Mouse (Mus musculus) midbrain, embryonic 11.5 days (tissue): Measurements from ENCODE around the gene Rdx. TPM values are rescaled to one million over a fixed set of nuclear protein-coding genes. Genes with fewer than 3 reads are reported as not detected.
"Not testable (repeated sequence)": the region's sequence is repeated elsewhere in the genome, so short reads cannot be mapped to it uniquely, and the experiment has no call there.

Source experiments
- ATAC-seq: fragments of 200-750 bp; cut with Nextera tagmentation; 2 replicates; pipeline ENCODE4 v1.8.0; 2017; ENCODE audit warnings: moderate TSS enrichment, moderate library complexity; ENCODE audit not compliant: low FRiP score
- DNase-seq: peaks from one replicate; pipeline ENCODE4 v3.0.0; 2015; ENCODE audit warnings: low spot score; ENCODE audit errors: missing footprints
- H3K27ac ChIP-seq: fragments of 300-500 bp; sonication (generic); 2 replicates; pipeline ENCODE4 v1.5.1; 2014; ENCODE audit warnings: low read depth, low read length
- H3K27me3 ChIP-seq: fragments of 300-500 bp; sonication (generic); 2 replicates; pipeline ENCODE4 v1.6.1; 2014; ENCODE audit warnings: mild to moderate bottlenecking, low read length, moderate library complexity, mixed read lengths; ENCODE audit not compliant: control insufficient read depth, insufficient read depth
- H3K36me3 ChIP-seq: fragments of 300-500 bp; sonication (generic); 2 replicates; pipeline ENCODE4 v1.6.1; 2014; ENCODE audit warnings: mild to moderate bottlenecking, low read length, moderate library complexity, mixed read lengths; ENCODE audit not compliant: control insufficient read depth, insufficient read depth
- H3K4me1 ChIP-seq: fragments of 300-500 bp; sonication (generic); 2 replicates; pipeline ENCODE4 v1.6.1; 2014; ENCODE audit warnings: low read length; ENCODE audit not compliant: control insufficient read depth, insufficient read depth
- H3K4me2 ChIP-seq: fragments of 300-500 bp; sonication (generic); 2 replicates; pipeline ENCODE4 v1.6.1; 2014; ENCODE audit warnings: mild to moderate bottlenecking, moderate library complexity
- H3K4me3 ChIP-seq: fragments of 300-500 bp; sonication (generic); 2 replicates; pipeline ENCODE4 v1.5.1; 2014; ENCODE audit warnings: low read depth, low read length
- H3K9ac ChIP-seq: fragments of 300-500 bp; sonication (generic); 2 replicates; pipeline ENCODE4 v1.6.1; 2014; ENCODE audit warnings: low read length
- H3K9me3 ChIP-seq: fragments of 300-500 bp; sonication (generic); 2 replicates; pipeline ENCODE4 v1.6.1; 2016; ENCODE audit warnings: low read length; ENCODE audit not compliant: control insufficient read depth
- WGBS: fragments of 180-500 bp; shearing (Covaris S2); extraction: QIAGEN DNeasy Blood & Tissue Kit; methylation state at CpG from one replicate; pipeline ENCODE4 v1.1.7; 2014; 5-methylcytosine and 5-hydroxymethylcytosine counted together
- polyA plus RNA-seq: library from polyadenylated mRNA; unstranded; fragments of >200 nt; fragmentation: Nextera tagmentation; extraction: Ambion mirVana; gene quantifications from 2 replicates; pipeline ENCODE4 v1.2.1, GENCODE M21; 2014

Gene Rdx
- polyA plus RNA-seq, 1 experiment from 2014 or later, result 218 TPM

DNA sequence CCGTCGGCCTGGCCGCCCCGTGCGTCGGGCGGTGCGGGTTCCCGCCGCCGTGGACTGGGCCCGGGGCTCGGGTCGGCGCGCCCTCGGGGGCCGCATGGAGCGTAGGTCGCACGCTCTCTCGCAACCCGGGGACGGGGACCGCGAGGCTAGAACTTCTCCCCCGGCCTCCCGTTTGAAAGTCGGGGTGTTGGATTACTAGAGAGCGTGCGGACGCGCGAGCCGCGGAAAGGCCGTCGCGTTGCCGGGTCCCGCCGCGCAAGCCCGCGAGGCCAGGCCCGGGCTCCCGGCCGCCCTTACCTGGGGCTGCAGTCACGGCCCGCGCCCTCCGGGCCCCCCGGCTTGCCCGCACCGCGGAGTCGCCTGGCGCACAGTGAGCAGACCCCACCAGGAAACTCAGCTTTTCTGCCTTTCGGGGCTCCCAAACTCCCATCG is 1.7 kb downstream of the Rdx start:
- peak; percentile 54 for ATAC-seq
- Histone ChIP-seq H3K27me3 (no peaks in the 10 kb centered on the region), H3K27ac (peak overlapping the region; percentile 93), H3K9me3 (no peaks in the 10 kb centered on the region), H3K4me2 (peak overlapping the region; percentile 54), H3K4me3 (peak overlapping the region; percentile 93), H3K9ac (peak overlapping the region; percentile 99), H3K36me3 (no peaks in the 10 kb centered on the region), H3K4me1 (peaks cover 15% of the 10 kb centered on the region; the same call in 1 of the 2 replicates)
- DNase-seq, result peak; percentile 95
- WGBS, result under 1% methylated on average over 58 of the region's 60 CpGs

- H3K27me3 ChIP-seq, result no peaks in the 10 kb centered on the region
- peak overlapping the region; percentile 93 for H3K4me3 ChIP-seq
- H3K9me3 ChIP-seq, result no peaks in the 10 kb centered on the region
- WGBS, result 0% methylated on average over 3 of the region's 3 CpGs
- H3K4me1 ChIP-seq, result peaks cover 15% of the 10 kb centered on the region; the same call in 1 of the 2 replicates
- peak overlapping the region; percentile 54 for H3K4me2 ChIP-seq
- no peak for DNase-seq
- no peaks in the 10 kb centered on the region for H3K36me3 ChIP-seq
- ATAC-seq, result no peak
- H3K27ac ChIP-seq, result no peak overlapping the region
- H3K9ac ChIP-seq, result peak overlapping the region; percentile 99
Observed at GRCm38 (mm10) chr9:52049605-52050004, 2.6 kb downstream of the Rdx start.

DNA sequence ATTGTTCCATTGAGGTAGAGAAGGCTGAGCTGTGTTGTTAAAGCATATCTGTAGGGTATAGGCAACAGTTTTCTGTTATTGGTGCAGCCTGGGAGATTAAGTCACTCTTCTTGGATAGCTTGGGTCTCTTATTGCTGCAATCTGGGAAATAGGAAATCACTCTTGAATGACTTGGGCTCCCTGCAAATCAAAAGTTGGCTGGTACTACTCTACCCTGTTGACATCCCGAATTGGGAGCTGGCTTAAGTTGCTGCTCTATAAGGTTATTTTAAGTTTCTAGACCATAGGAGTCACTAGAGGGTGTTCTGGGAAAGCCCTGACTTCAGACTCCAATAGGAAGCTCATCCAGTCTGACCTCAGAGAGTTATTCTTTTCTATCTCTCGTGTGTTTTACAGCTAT is 3.4 kb downstream of the Rdx start:
- Histone ChIP-seq H3K4me3 (peak overlapping the region; percentile 93; the same call in 1 of the 2 replicates), H3K4me1 (peaks cover 15% of the 10 kb centered on the region; the same call in 1 of the 2 replicates), H3K27ac (no peak overlapping the region), H3K27me3 (no peaks in the 10 kb centered on the region), H3K9me3 (no peaks in the 10 kb centered on the region), H3K9ac (no peak overlapping the region), H3K36me3 (no peaks in the 10 kb centered on the region), H3K4me2 (peak overlapping the region; percentile 54; the same call in 1 of the 2 replicates)
- no peak for DNase-seq
- no peak for ATAC-seq
- 43% methylated on average over 2 of the region's 2 CpGs for WGBS

- no peak overlapping the region for H3K4me2 ChIP-seq
- no peak for DNase-seq
- WGBS, result 33% methylated on average over 1 of the region's 1 CpGs
- peaks cover 12% of the 10 kb centered on the region; the same call in 1 of the 2 replicates for H3K4me1 ChIP-seq
- no peaks in the 10 kb centered on the region for H3K27me3 ChIP-seq
- ATAC-seq, result no peak
- no peak overlapping the region for H3K4me3 ChIP-seq
- H3K9ac ChIP-seq, result no peak overlapping the region
- H3K36me3 ChIP-seq, result no peaks in the 10 kb centered on the region
- H3K9me3 ChIP-seq, result no peaks in the 10 kb centered on the region
- no peak overlapping the region for H3K27ac ChIP-seq
Observed at GRCm38 (mm10) chr9:52052221-52052620, 5.2 kb downstream of the Rdx start.

GRCm38 (mm10) chr9:52055313-52055712 is 8.3 kb downstream of the Rdx start:
- Histone ChIP-seq H3K4me1 (peaks cover 10% of the 10 kb centered on the region), H3K27ac (no peak overlapping the region), H3K27me3 (no peaks in the 10 kb centered on the region), H3K9me3 (no peaks in the 10 kb centered on the region), H3K4me2 (no peak overlapping the region), H3K9ac (no peak overlapping the region), H3K36me3 (no peaks in the 10 kb centered on the region), H3K4me3 (no peak overlapping the region)
- no peak for ATAC-seq
- DNase-seq, result no peak
- WGBS, result 76% methylated on average over 3 of the region's 3 CpGs

DNA sequence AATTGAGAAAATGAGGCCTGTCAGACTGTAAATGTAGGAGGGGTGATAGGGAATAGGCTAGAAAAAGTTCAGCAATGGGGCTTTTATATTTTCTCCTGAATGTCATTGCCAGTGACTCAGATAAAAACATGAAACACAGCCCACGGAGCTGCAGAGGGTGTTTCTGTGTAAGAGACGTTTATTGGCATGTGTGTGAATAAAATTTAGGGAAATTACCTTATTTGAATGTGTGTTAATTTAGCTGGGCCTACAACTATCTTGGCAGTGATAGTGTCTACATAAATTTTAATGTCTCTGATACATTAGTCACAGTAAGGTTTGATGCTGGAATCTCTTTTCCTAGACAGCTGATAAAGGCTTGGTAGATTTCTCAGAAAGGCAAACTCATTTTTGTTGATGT is 12.8 kb downstream of the Rdx start:
- 0 out of 2 replicates have a peak, but pooled peaks cover 2% of the 10 kb centered on the region for H3K36me3 ChIP-seq
- 88% methylated on average over 2 of the region's 2 CpGs for WGBS
- no peak for ATAC-seq

GRCm38 (mm10) chr9:52070052-52070451 is 23.1 kb downstream of the Rdx start:
- 95% methylated on average over 2 of the region's 2 CpGs for WGBS
- Histone ChIP-seq H3K36me3 (peaks cover 18% of the 10 kb centered on the region), H3K27me3 (no peaks in the 10 kb centered on the region), H3K4me2 (no peak overlapping the region), H3K9me3 (no peaks in the 10 kb centered on the region), H3K4me1 (no peaks in the 10 kb centered on the region), H3K27ac (no peak overlapping the region), H3K4me3 (no peak overlapping the region), H3K9ac (no peak overlapping the region)
- no peak for DNase-seq
- ATAC-seq, result no peak

More for the DNA sequence above, 12.8 kb downstream of the Rdx start:
- Histone ChIP-seq H3K4me2 (no peak overlapping the region), H3K9ac (no peak overlapping the region), H3K27ac (no peak overlapping the region), H3K4me3 (no peak overlapping the region), H3K9me3 (no peaks in the 10 kb centered on the region), H3K27me3 (no peaks in the 10 kb centered on the region), H3K4me1 (peaks cover 5% of the 10 kb centered on the region; the same call in 1 of the 2 replicates)
- no peak for DNase-seq

DNA sequence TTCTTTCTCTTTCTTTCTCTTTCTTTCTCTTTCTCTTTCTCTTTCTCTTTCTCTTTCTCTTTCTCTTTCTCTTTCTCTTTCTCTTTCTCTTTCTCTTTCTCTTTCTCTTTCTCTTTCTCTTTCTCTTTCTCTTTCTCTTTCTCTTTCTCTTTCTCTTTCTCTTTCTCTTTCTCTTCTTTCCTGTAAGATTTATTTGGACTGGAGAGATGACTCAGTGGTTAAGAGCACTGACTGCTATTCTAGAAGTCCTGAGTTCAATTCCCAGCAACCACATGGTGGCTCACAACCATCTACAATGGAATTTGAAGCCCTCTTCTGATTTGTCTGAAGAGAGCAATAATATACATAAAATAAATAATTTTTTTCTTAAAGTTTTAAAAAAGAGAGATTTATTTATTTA is 24.4 kb downstream of the Rdx start:
- peaks cover 14% of the 10 kb centered on the region; the same call in 1 of the 2 replicates for H3K36me3 ChIP-seq
- not testable (repeated sequence) for H3K4me3 ChIP-seq, H3K9ac ChIP-seq, H3K27ac ChIP-seq, H3K4me2 ChIP-seq, ATAC-seq, H3K9me3 ChIP-seq, H3K27me3 ChIP-seq, DNase-seq, H3K4me1 ChIP-seq

GRCm38 (mm10) chr9:52072202-52072601 is 25.2 kb downstream of the Rdx start:
- Histone ChIP-seq H3K4me1 (no peaks in the 10 kb centered on the region), H3K9ac (no peak overlapping the region), H3K9me3 (no peaks in the 10 kb centered on the region), H3K27ac (no peak overlapping the region), H3K4me2 (no peak overlapping the region), H3K4me3 (no peak overlapping the region), H3K27me3 (no peaks in the 10 kb centered on the region), H3K36me3 (peaks cover 11% of the 10 kb centered on the region; the same call in 1 of the 2 replicates)
- no peak for ATAC-seq
- DNase-seq, result no peak
